In the genomic region with DNA sequence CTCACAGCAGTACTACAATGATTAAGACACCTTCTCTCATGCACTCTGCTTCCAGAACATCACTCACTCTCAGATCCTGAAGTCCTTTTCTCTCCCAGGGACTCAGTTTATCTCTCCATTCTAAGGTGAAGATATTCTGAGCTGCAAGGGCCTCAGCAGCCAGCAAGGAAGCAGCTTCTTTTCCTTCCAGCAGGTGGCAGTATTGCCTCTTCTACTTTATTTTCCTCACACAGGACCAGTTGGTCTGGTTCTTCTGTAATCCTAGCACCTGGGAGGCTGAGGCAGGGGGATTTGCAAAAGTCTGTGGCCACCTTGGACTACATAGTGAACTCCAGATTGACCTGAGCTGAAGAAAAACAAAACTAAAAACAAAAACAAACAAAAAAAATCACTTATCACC, we compare ENCODE assay signal across 8 mouse cellular contexts. TPM values are rescaled to one million over a fixed set of nuclear protein-coding genes. Genes with fewer than 3 reads are reported as not detected.
DNase-seq lines count a peak whose midpoint lies in the region; ATAC-seq and TF ChIP-seq lines count a peak whose summit lies in the region.

No protein-coding gene starts in this region.

- no peak overlapping the region for H3K27ac ChIP-seq in bone marrow, adult 2 months (ENCODE audit: control insufficient read depth, insufficient read depth, low read depth, low read length, poor library complexity)
- no peak overlapping the region for H3K27ac ChIP-seq in limb, embryonic 10.5 days

- TF ChIP-seq POLR2A in bone marrow, adult 2 months (IDR thresholded peaks at IDR 0.05; ENCODE audit: borderline replicate concordance, control insufficient read depth, low read depth, low read length): no peak

- H3K4me1 ChIP-seq in bone marrow, adult 2 months (ENCODE audit: control insufficient read depth, insufficient read depth, low read length): no peaks in the 10 kb centered on the region
- no peaks in the 10 kb centered on the region for H3K4me1 ChIP-seq in limb, embryonic 10.5 days

- TF ChIP-seq CTCF in bone marrow, adult 2 months (IDR thresholded peaks at IDR 0.05; ENCODE audit: control insufficient read depth, insufficient read depth, low read length): peak; percentile 62

- H3K9me3 ChIP-seq in limb, embryonic 10.5 days (replicated peaks): no peaks in the 10 kb centered on the region

- no peaks in the 10 kb centered on the region for H3K36me3 ChIP-seq in limb, embryonic 10.5 days

- peak; percentile 56 for DNase-seq in gastrocnemius, adult 18-20 months (ENCODE audit: low spot score)
- DNase-seq in gastrocnemius, postnatal 14 days: no peak
- DNase-seq in spleen, adult 12 weeks (ENCODE audit: low spot score): peak; percentile 16
- DNase-seq in spleen, postnatal 36 days (ENCODE audit: low spot score in 2 of 2): no peak
- DNase-seq in limb, embryonic 10.5 days (ENCODE audit: low spot score): peak; percentile 44
- DNase-seq in thymus, postnatal 14 days: peak; percentile 46

- peaks cover 44% of the 10 kb centered on the region for H3K27me3 ChIP-seq in limb, embryonic 10.5 days (ENCODE audit: low read depth, poor library complexity, severe bottlenecking)

- intact Hi-C loops in gastrocnemius, postnatal 14 days (cut with DNase I; ENCODE audit: low total_unique reads): loop anchor here (2.0 to 10.0 kb wide), 2 partner anchors 21 to 227 kb away; partner anchors contain the start of gene Rbm4b

- 0 out of 2 replicates have a peak, but pooled peaks have one; percentile 57 for ATAC-seq in erythroid progenitor cell, adult 5-6 weeks (replicated peaks; ENCODE audit: low FRiP score, poor library complexity, severe bottlenecking)

- H3K4me3 ChIP-seq in bone marrow, adult 2 months (replicated peaks; ENCODE audit: control insufficient read depth, low read depth, low read length): no peak overlapping the region
- H3K4me3 ChIP-seq in limb, embryonic 10.5 days: no peak overlapping the region

RNA-seq across cellular contexts. Expression of gene Npas4, which starts 8.3 kb away (rescaled TPM):
- total RNA-seq in gastrocnemius, adult 18-20 months (2021): not detected
- total RNA-seq in gastrocnemius, postnatal 14 days (2021): not detected
- polyA plus RNA-seq in bone marrow, adult 2 months (2011; ENCODE audit: insufficient read depth, insufficient read length, low replicate concordance, missing spikeins): 6.9 and 15.5 TPM in 2 replicates
- total RNA-seq in erythroid progenitor cell, adult 5-6 weeks (2015; ENCODE audit: low replicate concordance): not detected in 2 replicates
- total RNA-seq in erythroid progenitor cell, adult 5-6 weeks (2017; ENCODE audit: low replicate concordance): not detected in 2 replicates
- not detected in 2 replicates for polyA plus RNA-seq in limb, embryonic 10.5 days (2016; fragmentation: Nextera tagmentation; extraction: Ambion mirVana)

RNA-seq across cellular contexts. Expression of gene Mrpl11, which starts 19.8 kb away (rescaled TPM):
- total RNA-seq in gastrocnemius, adult 18-20 months (2021): 10 to 100 TPM; 64.6 to 66.7 TPM
- total RNA-seq in gastrocnemius, postnatal 14 days (2021): 10 to 100 TPM; 51.5 to 52.3 TPM
- polyA plus RNA-seq in bone marrow, adult 2 months (2011; ENCODE audit: insufficient read depth, insufficient read length, low replicate concordance, missing spikeins): 51.6 and 60.7 TPM in 2 replicates
- 4.7 and 8.0 TPM in 2 replicates for total RNA-seq in erythroid progenitor cell, adult 5-6 weeks (2015; ENCODE audit: low replicate concordance)
- total RNA-seq in erythroid progenitor cell, adult 5-6 weeks (2017; ENCODE audit: low replicate concordance): 10.5 and 14.1 TPM in 2 replicates
- 161 and 187 TPM in 2 replicates for polyA plus RNA-seq in limb, embryonic 10.5 days (2016; fragmentation: Nextera tagmentation; extraction: Ambion mirVana)

RNA-seq across cellular contexts. Expression of gene Peli3, which starts 38.8 kb away (rescaled TPM):
- 1 to 10 TPM; 2.4 to 2.7 TPM for total RNA-seq in gastrocnemius, adult 18-20 months (2021)
- total RNA-seq in gastrocnemius, postnatal 14 days (2021): under 1 TPM; 0.60 to 0.96 TPM
- polyA plus RNA-seq in bone marrow, adult 2 months (2011; ENCODE audit: insufficient read depth, insufficient read length, low replicate concordance, missing spikeins): not detected in 2 replicates
- not detected in 2 replicates for total RNA-seq in erythroid progenitor cell, adult 5-6 weeks (2015; ENCODE audit: low replicate concordance)
- total RNA-seq in erythroid progenitor cell, adult 5-6 weeks (2017; ENCODE audit: low replicate concordance): not detected in 2 replicates
- polyA plus RNA-seq in limb, embryonic 10.5 days (2016; fragmentation: Nextera tagmentation; extraction: Ambion mirVana): 1.4 and 2.1 TPM in 2 replicates

RNA-seq across cellular contexts. Expression of gene Slc29a2, which starts 41.9 kb away (rescaled TPM):
- total RNA-seq in gastrocnemius, adult 18-20 months (2021): 1 to 10 TPM; 4.1 to 5.3 TPM
- total RNA-seq in gastrocnemius, postnatal 14 days (2021): 1 to 10 TPM; 4.9 to 6.5 TPM
- polyA plus RNA-seq in bone marrow, adult 2 months (2011; ENCODE audit: insufficient read depth, insufficient read length, low replicate concordance, missing spikeins): 1.3 and 1.7 TPM in 2 replicates
- not detected in 2 replicates for total RNA-seq in erythroid progenitor cell, adult 5-6 weeks (2015; ENCODE audit: low replicate concordance)
- total RNA-seq in erythroid progenitor cell, adult 5-6 weeks (2017; ENCODE audit: low replicate concordance): not detected in 2 replicates
- 7.3 and 8.6 TPM in 2 replicates for polyA plus RNA-seq in limb, embryonic 10.5 days (2016; fragmentation: Nextera tagmentation; extraction: Ambion mirVana)

RNA-seq across cellular contexts. Expression of gene Dpp3, which starts 53.7 kb away (rescaled TPM):
- 10 to 100 TPM; 13.2 to 14.2 TPM for total RNA-seq in gastrocnemius, adult 18-20 months (2021)
- total RNA-seq in gastrocnemius, postnatal 14 days (2021): 10 to 100 TPM; 25.8 to 28.4 TPM
- 17.2 and 27.5 TPM in 2 replicates for polyA plus RNA-seq in bone marrow, adult 2 months (2011; ENCODE audit: insufficient read depth, insufficient read length, low replicate concordance, missing spikeins)
- total RNA-seq in erythroid progenitor cell, adult 5-6 weeks (2015; ENCODE audit: low replicate concordance): 9.0 and 13.0 TPM in 2 replicates
- 9.1 and 15.7 TPM in 2 replicates for total RNA-seq in erythroid progenitor cell, adult 5-6 weeks (2017; ENCODE audit: low replicate concordance)
- 196 and 198 TPM in 2 replicates for polyA plus RNA-seq in limb, embryonic 10.5 days (2016; fragmentation: Nextera tagmentation; extraction: Ambion mirVana)

Comparison
In these comparisons a context has a peak if more than half of its experiments do, and no peak if none do; other contexts are left out.
1. DNase-seq: peak in gastrocnemius, adult 18-20 months (single experiment), spleen, adult 12 weeks (single experiment), limb, embryonic 10.5 days (single experiment) and thymus, postnatal 14 days (single experiment); none in gastrocnemius, postnatal 14 days (single experiment) and spleen, postnatal 36 days (0 of 2).